Comparison of ENCODE assay signal across 34 mouse cellular contexts in genomic region chr19:34886324-34886723, GRCm38 (mm10).
"Had no signal": no experiment of that assay in that cellular context is flagged by ENCODE, and none has a peak within 500 bp of the region (broad histone marks: within the 10 kb centered on the region; RNA-seq: fewer than 3 reads in every experiment).

No protein-coding gene starts in this region.

- H3K36me3 ChIP-seq: heart, embryonic 12.5 days; heart, embryonic 13.5 days; heart, embryonic 15.5 days; hindbrain, embryonic 10.5 days; hindbrain, embryonic 12.5 days; hindbrain, embryonic 13.5 days; hindbrain, embryonic 15.5 days; intestine, embryonic 15.5 days; kidney, embryonic 15.5 days had no signal

- H3K27ac ChIP-seq: heart, embryonic 13.5 days; heart, embryonic 15.5 days; hindbrain, embryonic 10.5 days; hindbrain, embryonic 12.5 days; hindbrain, embryonic 13.5 days; hindbrain, embryonic 14.5 days; hindbrain, embryonic 15.5 days; hindbrain, postnatal 0 days; intestine, embryonic 15.5 days; kidney, embryonic 15.5 days; kidney, postnatal 0 days; layer of hippocampus, adult 2 months; left cerebral cortex, adult 2 months had no signal

- ATAC-seq: hindbrain, embryonic 16.5 days; hindbrain, postnatal 0 days; inflammation-experienced regulatory T-cells, adult 6 months; intestine, embryonic 15.5 days; intestine, embryonic 16.5 days; intestine, postnatal 0 days had no signal

- H3K4me3 ChIP-seq: heart, embryonic 12.5 days; heart, embryonic 13.5 days; heart, embryonic 15.5 days; hindbrain, embryonic 10.5 days; hindbrain, embryonic 12.5 days; hindbrain, embryonic 13.5 days; hindbrain, embryonic 15.5 days; intestine, embryonic 15.5 days; kidney, embryonic 15.5 days; layer of hippocampus, adult 2 months; left cerebral cortex, adult 2 months had no signal

- H3K4me1 ChIP-seq: heart, embryonic 12.5 days; heart, embryonic 13.5 days; heart, embryonic 15.5 days; hindbrain, embryonic 10.5 days; hindbrain, embryonic 12.5 days; hindbrain, embryonic 13.5 days; hindbrain, embryonic 15.5 days; intestine, embryonic 15.5 days; kidney, embryonic 15.5 days had no signal

- H3K9ac ChIP-seq: heart, embryonic 12.5 days; heart, embryonic 13.5 days; heart, embryonic 15.5 days; hindbrain, embryonic 12.5 days; hindbrain, embryonic 13.5 days; hindbrain, embryonic 14.5 days; hindbrain, embryonic 15.5 days; intestine, embryonic 15.5 days; kidney, embryonic 15.5 days had no signal

- H3K27me3 ChIP-seq: heart, embryonic 12.5 days; heart, embryonic 13.5 days; heart, embryonic 15.5 days; hindbrain, embryonic 12.5 days; hindbrain, embryonic 13.5 days; hindbrain, embryonic 15.5 days; intestine, embryonic 15.5 days; kidney, embryonic 15.5 days had no signal

- DNase-seq: heart, postnatal 10 days; heart, postnatal 14 days; heart, postnatal 36 days; heart, postnatal 4 days; kidney, adult 11 months; kidney, adult 18-20 months; kidney, adult 2 months; kidney, adult 8-10 months; kidney, adult 9 months; kidney, postnatal 10 days; kidney, postnatal 14 days; kidney, postnatal 25 days; kidney, postnatal 36 days; kidney, postnatal 4 days; layer of hippocampus, adult 9-11 months; layer of hippocampus, postnatal 36 days had no signal

- H3K9me3 ChIP-seq: heart, embryonic 12.5 days; heart, embryonic 13.5 days; heart, embryonic 15.5 days; hindbrain, embryonic 10.5 days; hindbrain, embryonic 12.5 days; hindbrain, embryonic 13.5 days; hindbrain, embryonic 15.5 days; intestine, embryonic 15.5 days; kidney, embryonic 15.5 days had no signal
